Mouse (Mus musculus) erythroblast, embryonic 14.5 days (primary cell): ENCODE measurements at regions not wholly inside any gene's neighbourhood (a gene's known extent, or its start where the extent isn't known, plus 50 kb on each side); places are given as distances from the start of the nearest gene placed in this dataset.

Source experiments
- H3K27me3 ChIP-seq: 2 replicates; pipeline ENCODE4 v1.6.1; 2012; ENCODE audit warnings: inconsistent platforms; ENCODE audit not compliant: control insufficient read depth
- H3K36me3 ChIP-seq: 2 replicates; pipeline ENCODE4 v1.6.1; 2012; ENCODE audit warnings: mild to moderate bottlenecking, inconsistent platforms; ENCODE audit not compliant: control insufficient read depth
- H3K4me1 ChIP-seq: 2 replicates; pipeline ENCODE4 v1.6.1; 2012; ENCODE audit warnings: inconsistent platforms; ENCODE audit not compliant: control insufficient read depth
- H3K4me3 ChIP-seq: replicated peaks from 2 replicates; pipeline ENCODE3; 2012; ENCODE audit warnings: moderate library complexity, mild to moderate bottlenecking, inconsistent platforms
- H3K9me3 ChIP-seq: 2 replicates; pipeline ENCODE4 v1.6.1; 2012; ENCODE audit warnings: low read length, inconsistent platforms, mixed read lengths; ENCODE audit not compliant: control insufficient read depth
- GATA1 ChIP-seq: IDR thresholded peaks from 2 replicates; pipeline ENCODE4 v1.6.1; 2012; ENCODE audit warnings: low read length, inconsistent platforms, mixed read lengths
- TAL1 ChIP-seq: IDR thresholded peaks from 3 replicates; pipeline ENCODE4 v1.6.1; 2012; ENCODE audit warnings: low read length, inconsistent platforms, mixed read lengths

GRCm38 (mm10) chr10:84230011-84230781, 210.2 kb downstream of the Nuak1 start:
- Histone ChIP-seq H3K36me3 (no peaks in the 10 kb centered on the region), H3K4me1 (no peaks in the 10 kb centered on the region), H3K4me3 (no peak overlapping the region), H3K9me3 (peaks cover 8% of the 10 kb centered on the region), H3K27me3 (no peaks in the 10 kb centered on the region)
- TF ChIP-seq TAL1 (no peak), GATA1 (no peak)

GRCm38 (mm10) chr10:84235006-84235405, 205.4 kb downstream of the Nuak1 start:
- Histone ChIP-seq H3K4me1 (no peaks in the 10 kb centered on the region), H3K27me3 (no peaks in the 10 kb centered on the region), H3K36me3 (no peaks in the 10 kb centered on the region), H3K4me3 (no peak overlapping the region), H3K9me3 (peaks cover 14% of the 10 kb centered on the region)
- TF ChIP-seq GATA1 (no peak), TAL1 (no peak)

- H3K9me3 ChIP-seq = peaks cover 19% of the 10 kb centered on the region
Measured at GRCm38 (mm10) chr10:84236236-84236635, 204.2 kb downstream of the Nuak1 start.

GRCm38 (mm10) chr10:84238279-84238963, 202.0 kb downstream of the Nuak1 start:
- H3K9me3 ChIP-seq = peaks cover 38% of the 10 kb centered on the region
- no peaks in the 10 kb centered on the region for H3K27me3 ChIP-seq
- no peak for TF ChIP-seq GATA1
- TF ChIP-seq TAL1 = no peak
- H3K36me3 ChIP-seq = no peaks in the 10 kb centered on the region
- no peaks in the 10 kb centered on the region for H3K4me1 ChIP-seq
- H3K4me3 ChIP-seq = no peak overlapping the region

More at GRCm38 (mm10) chr10:84236236-84236635, 204.2 kb downstream of the Nuak1 start:
- H3K4me3 ChIP-seq = no peak overlapping the region
- no peaks in the 10 kb centered on the region for H3K36me3 ChIP-seq
- H3K4me1 ChIP-seq = no peaks in the 10 kb centered on the region
- no peak for TF ChIP-seq GATA1
- TF ChIP-seq TAL1 = no peak
- no peaks in the 10 kb centered on the region for H3K27me3 ChIP-seq

GRCm38 (mm10) chr10:84243283-84243682, 197.1 kb downstream of the Nuak1 start:
- Histone ChIP-seq H3K27me3 (no peaks in the 10 kb centered on the region), H3K4me1 (no peaks in the 10 kb centered on the region), H3K36me3 (no peaks in the 10 kb centered on the region), H3K9me3 (peaks cover 36% of the 10 kb centered on the region), H3K4me3 (no peak overlapping the region)
- TF ChIP-seq GATA1 (no peak), TAL1 (no peak)

- Histone ChIP-seq H3K4me3 (no peak overlapping the region), H3K9me3 (peaks cover 3% of the 10 kb centered on the region), H3K4me1 (no peaks in the 10 kb centered on the region), H3K27me3 (no peaks in the 10 kb centered on the region), H3K36me3 (no peaks in the 10 kb centered on the region)
- TF ChIP-seq TAL1 (no peak), GATA1 (no peak)
Measured at GRCm38 (mm10) chr10:84249346-84249745, 191.1 kb downstream of the Nuak1 start.

GRCm38 (mm10) chr10:84260931-84261650, 179.3 kb downstream of the Nuak1 start:
- Histone ChIP-seq H3K9me3 (no peaks in the 10 kb centered on the region), H3K4me1 (no peaks in the 10 kb centered on the region), H3K27me3 (no peaks in the 10 kb centered on the region), H3K36me3 (no peaks in the 10 kb centered on the region), H3K4me3 (no peak overlapping the region)
- no peak for TF ChIP-seq TAL1
- no peak for TF ChIP-seq GATA1

- H3K27me3 ChIP-seq = no peaks in the 10 kb centered on the region
- H3K4me1 ChIP-seq = no peaks in the 10 kb centered on the region
- no peak for TF ChIP-seq GATA1
- no peak for TF ChIP-seq TAL1
Measured at GRCm38 (mm10) chr10:84262943-84263342, 177.5 kb downstream of the Nuak1 start.

More at GRCm38 (mm10) chr10:84262943-84263342, 177.5 kb downstream of the Nuak1 start:
- Histone ChIP-seq H3K4me3 (no peak overlapping the region), H3K36me3 (no peaks in the 10 kb centered on the region), H3K9me3 (no peaks in the 10 kb centered on the region)
